Mouse (Mus musculus) spleen, adult 2 months (tissue): ENCODE results near the gene Trabd.
A peak's percentile ranks its signal among the peaks of the same experiment; 100 is the strongest.

Experiments used
- CTCF ChIP-seq: fragments of 200-500 bp; IDR thresholded peaks from 2 replicates; pipeline ENCODE4 v1.5.1; 2011; ENCODE audit warnings: mild to moderate bottlenecking, inconsistent platforms; ENCODE audit not compliant: insufficient read depth, insufficient read length, insufficient replicate concordance; ENCODE audit errors: extremely low read depth
- POLR2A ChIP-seq: fragments of 200-500 bp; IDR thresholded peaks from 2 replicates; pipeline ENCODE4 v1.6.1; 2011; ENCODE audit warnings: low read depth, low read length, inconsistent platforms

DNA sequence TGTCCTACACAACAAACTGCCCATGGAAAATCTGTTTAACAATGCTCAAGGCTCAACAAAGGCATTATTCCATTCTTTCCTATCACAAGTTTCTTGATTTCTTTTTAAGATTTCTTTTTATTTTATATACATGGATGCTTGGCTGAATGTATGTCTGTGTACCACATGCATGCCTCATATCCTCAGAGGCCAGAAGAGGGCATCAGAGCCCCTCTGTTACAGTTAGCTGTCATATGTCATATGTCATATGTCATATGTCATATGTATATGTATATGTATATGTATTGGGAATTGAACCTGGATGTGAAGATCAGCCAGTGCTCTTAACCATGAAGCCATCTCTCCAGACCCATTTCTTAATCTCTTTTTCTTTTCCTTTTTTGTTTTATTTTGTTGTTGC is 43.1 kb downstream of the Trabd start:
- TF ChIP-seq CTCF (peak; percentile 21; the same call in 1 of the 2 replicates), POLR2A (no peak)
